Mouse (Mus musculus): Measurements from ENCODE around the gene Scd2. TPM values are rescaled to one million over a fixed set of nuclear protein-coding genes. Genes with fewer than 3 reads are reported as not detected.

Scd2 gene
- polyA plus RNA-seq, 1 experiment, result 30.1 TPM

- no peak for TF ChIP-seq CTCF (IDR thresholded peaks at IDR 0.05; ENCODE audit: extremely low read depth, insufficient read depth, insufficient read length, insufficient replicate concordance)
- no peak for TF ChIP-seq POLR2A (IDR thresholded peaks at IDR 0.05; ENCODE audit: low read depth, low read length)
- H3K36me3 ChIP-seq (ENCODE audit: control insufficient read depth, insufficient read depth, low read length), result peaks cover 61% of the 10 kb centered on the region
- no peak overlapping the region for H3K4me3 ChIP-seq (ENCODE audit: extremely low read depth, insufficient read depth, insufficient read length)
- no peaks in the 10 kb centered on the region for H3K27me3 ChIP-seq (ENCODE audit: control insufficient read depth, insufficient read depth, low read length)
- no peak overlapping the region for H3K27ac ChIP-seq (ENCODE audit: insufficient read depth, low read length)
- peaks cover 5% of the 10 kb centered on the region; the same call in 1 of the 2 replicates for H3K4me1 ChIP-seq (ENCODE audit: control insufficient read depth, insufficient read depth, insufficient read length)
- WGBS, result 67% methylated on average over 9 of the region's 9 CpGs
- DNase-seq (ENCODE audit: low read depth in 1 of 2, low spot score in 2 of 2), result no peak
These were observed 8.3 kb downstream of the Scd2 start for GRCm38 (mm10) chr19:44301671-44302305.

DNA sequence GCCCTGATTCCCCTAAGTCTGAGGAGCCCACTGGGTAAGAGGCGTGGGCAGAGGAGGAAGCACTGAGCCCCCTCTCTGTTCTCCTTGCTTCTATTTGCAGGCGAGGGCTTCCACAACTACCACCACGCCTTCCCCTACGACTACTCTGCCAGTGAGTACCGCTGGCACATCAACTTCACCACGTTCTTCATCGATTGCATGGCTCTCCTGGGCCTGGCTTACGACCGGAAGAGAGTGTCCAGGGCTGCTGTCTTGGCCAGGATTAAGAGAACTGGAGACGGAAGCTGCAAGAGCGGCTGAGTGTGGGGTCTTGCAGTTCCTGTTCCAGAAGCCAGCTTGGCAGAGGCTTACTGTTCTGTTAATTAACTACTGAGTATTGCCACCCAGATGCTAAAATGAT lies 9.4 kb downstream of the Scd2 start:
- no peak overlapping the region for H3K4me3 ChIP-seq (ENCODE audit: extremely low read depth, insufficient read depth, insufficient read length)
- no peaks in the 10 kb centered on the region; the same call in 1 of the 2 replicates for H3K4me1 ChIP-seq (ENCODE audit: control insufficient read depth, insufficient read depth, insufficient read length)
- 85% methylated on average over 11 of the region's 11 CpGs for whole genome bisulfite sequencing
- no peak for TF ChIP-seq CTCF (IDR thresholded peaks at IDR 0.05; ENCODE audit: extremely low read depth, insufficient read depth, insufficient read length, insufficient replicate concordance)
- TF ChIP-seq POLR2A (IDR thresholded peaks at IDR 0.05; ENCODE audit: low read depth, low read length), result no peak
- DNase-seq (ENCODE audit: low read depth in 1 of 2, low spot score in 2 of 2), result no peak
- H3K27me3 ChIP-seq (ENCODE audit: control insufficient read depth, insufficient read depth, low read length), result no peaks in the 10 kb centered on the region
- no peak overlapping the region for H3K27ac ChIP-seq (ENCODE audit: insufficient read depth, low read length)
- H3K36me3 ChIP-seq (ENCODE audit: control insufficient read depth, insufficient read depth, low read length), result peaks cover 60% of the 10 kb centered on the region

DNA sequence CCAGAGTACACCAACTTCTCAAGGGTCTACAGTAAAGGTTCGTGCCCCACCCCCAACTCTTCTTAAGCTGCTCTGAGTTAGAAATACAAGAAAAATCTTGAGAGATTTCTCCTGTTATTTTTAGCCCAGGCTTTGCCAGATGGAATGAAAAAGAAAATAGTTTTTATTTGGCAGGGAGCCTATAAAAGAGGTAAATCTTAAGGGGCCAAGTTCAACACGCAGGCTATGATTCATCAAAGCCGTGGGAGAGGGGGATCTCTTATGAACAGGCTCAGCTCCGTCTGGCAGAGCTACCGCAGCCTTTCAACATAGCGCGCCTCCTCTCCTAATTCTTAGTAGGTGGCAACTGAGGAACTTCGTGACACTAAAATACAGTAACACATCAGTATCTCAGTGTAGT lies 10.0 kb downstream of the Scd2 start:
- H3K27me3 ChIP-seq (ENCODE audit: control insufficient read depth, insufficient read depth, low read length), result no peaks in the 10 kb centered on the region
- H3K27ac ChIP-seq (ENCODE audit: insufficient read depth, low read length), result no peak overlapping the region
- H3K36me3 ChIP-seq (ENCODE audit: control insufficient read depth, insufficient read depth, low read length), result peaks cover 56% of the 10 kb centered on the region
- no peak overlapping the region for H3K4me3 ChIP-seq (ENCODE audit: extremely low read depth, insufficient read depth, insufficient read length)
- 87% methylated on average over 8 of the region's 8 CpGs for WGBS
- DNase-seq (ENCODE audit: low read depth in 1 of 2, low spot score in 2 of 2), result no peak
- TF ChIP-seq POLR2A (IDR thresholded peaks at IDR 0.05; ENCODE audit: low read depth, low read length), result no peak
- no peaks in the 10 kb centered on the region for H3K4me1 ChIP-seq (ENCODE audit: control insufficient read depth, insufficient read depth, insufficient read length)

- no peak for DNase-seq (ENCODE audit: low read depth in 1 of 2, low spot score in 2 of 2)
- peaks cover 52% of the 10 kb centered on the region for H3K36me3 ChIP-seq (ENCODE audit: control insufficient read depth, insufficient read depth, low read length)
- 91% methylated on average over 10 of the region's 10 CpGs for WGBS
- no peak overlapping the region for H3K4me3 ChIP-seq (ENCODE audit: extremely low read depth, insufficient read depth, insufficient read length)
- TF ChIP-seq POLR2A (IDR thresholded peaks at IDR 0.05; ENCODE audit: low read depth, low read length), result no peak
- no peak for TF ChIP-seq CTCF (IDR thresholded peaks at IDR 0.05; ENCODE audit: extremely low read depth, insufficient read depth, insufficient read length, insufficient replicate concordance)
- H3K27ac ChIP-seq (ENCODE audit: insufficient read depth, low read length), result no peak overlapping the region
- H3K4me1 ChIP-seq (ENCODE audit: control insufficient read depth, insufficient read depth, insufficient read length), result no peaks in the 10 kb centered on the region
- no peaks in the 10 kb centered on the region for H3K27me3 ChIP-seq (ENCODE audit: control insufficient read depth, insufficient read depth, low read length)
These were observed 10.9 kb downstream of the Scd2 start for GRCm38 (mm10) chr19:44304419-44304818.

- TF ChIP-seq CTCF (IDR thresholded peaks at IDR 0.05; ENCODE audit: extremely low read depth, insufficient read depth, insufficient read length, insufficient replicate concordance), result no peak
- no peak for TF ChIP-seq POLR2A (IDR thresholded peaks at IDR 0.05; ENCODE audit: low read depth, low read length)
- Histone ChIP-seq H3K36me3 (ENCODE audit: control insufficient read depth, insufficient read depth, low read length) (peaks cover 50% of the 10 kb centered on the region), H3K27ac (ENCODE audit: insufficient read depth, low read length) (no peak overlapping the region), H3K4me1 (ENCODE audit: control insufficient read depth, insufficient read depth, insufficient read length) (no peaks in the 10 kb centered on the region), H3K4me3 (ENCODE audit: extremely low read depth, insufficient read depth, insufficient read length) (no peak overlapping the region), H3K27me3 (ENCODE audit: control insufficient read depth, insufficient read depth, low read length) (no peaks in the 10 kb centered on the region)
- WGBS, result 90% methylated on average over 16 of the region's 16 CpGs
- no peak for DNase-seq (ENCODE audit: low read depth in 1 of 2, low spot score in 2 of 2)
These were observed 11.5 kb downstream of the Scd2 start for GRCm38 (mm10) chr19:44304851-44305510.

- peaks cover 48% of the 10 kb centered on the region for H3K36me3 ChIP-seq (ENCODE audit: control insufficient read depth, insufficient read depth, low read length)
- DNase-seq (ENCODE audit: low read depth in 1 of 2, low spot score in 2 of 2), result no peak
- H3K4me1 ChIP-seq (ENCODE audit: control insufficient read depth, insufficient read depth, insufficient read length), result no peaks in the 10 kb centered on the region
- TF ChIP-seq POLR2A (IDR thresholded peaks at IDR 0.05; ENCODE audit: low read depth, low read length) (no peak), CTCF (IDR thresholded peaks at IDR 0.05; ENCODE audit: extremely low read depth, insufficient read depth, insufficient read length, insufficient replicate concordance) (no peak)
- no peaks in the 10 kb centered on the region for H3K27me3 ChIP-seq (ENCODE audit: control insufficient read depth, insufficient read depth, low read length)
- no peak overlapping the region for H3K4me3 ChIP-seq (ENCODE audit: extremely low read depth, insufficient read depth, insufficient read length)
- H3K27ac ChIP-seq (ENCODE audit: insufficient read depth, low read length), result no peak overlapping the region
- 93% methylated on average over 15 of the region's 15 CpGs for WGBS
These were observed 12.2 kb downstream of the Scd2 start for GRCm38 (mm10) chr19:44305701-44306100.

DNA sequence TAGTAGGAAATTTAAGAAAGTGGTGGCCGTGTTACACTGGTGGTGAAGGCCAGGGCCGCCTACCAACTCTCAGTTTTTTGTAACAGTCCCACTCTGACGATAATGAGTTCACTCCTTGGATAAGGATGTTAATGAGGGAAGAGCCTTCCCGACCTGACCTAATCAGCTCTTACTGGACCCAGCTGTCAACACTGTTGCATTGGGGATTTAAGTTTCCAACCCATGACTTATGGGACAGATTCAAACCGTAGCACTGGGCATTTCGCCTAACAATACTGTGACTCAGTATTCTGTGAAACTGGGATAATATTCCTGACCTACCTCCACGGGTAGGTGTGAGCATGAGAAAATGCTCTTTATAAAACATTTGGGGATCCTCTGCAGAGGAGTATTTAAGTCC lies 12.7 kb downstream of the Scd2 start:
- Histone ChIP-seq H3K36me3 (ENCODE audit: control insufficient read depth, insufficient read depth, low read length) (peaks cover 46% of the 10 kb centered on the region), H3K4me1 (ENCODE audit: control insufficient read depth, insufficient read depth, insufficient read length) (no peaks in the 10 kb centered on the region), H3K4me3 (ENCODE audit: extremely low read depth, insufficient read depth, insufficient read length) (no peak overlapping the region), H3K27ac (ENCODE audit: insufficient read depth, low read length) (no peak overlapping the region), H3K27me3 (ENCODE audit: control insufficient read depth, insufficient read depth, low read length) (no peaks in the 10 kb centered on the region)
- TF ChIP-seq POLR2A (IDR thresholded peaks at IDR 0.05; ENCODE audit: low read depth, low read length) (no peak), CTCF (IDR thresholded peaks at IDR 0.05; ENCODE audit: extremely low read depth, insufficient read depth, insufficient read length, insufficient replicate concordance) (no peak)
- no peak for DNase-seq (ENCODE audit: low read depth in 1 of 2, low spot score in 2 of 2)
- WGBS, result 87% methylated on average over 7 of the region's 7 CpGs

Data from spleen, adult 2 months (tissue).